Mouse (Mus musculus): ENCODE results near the gene Alkbh2. TPM values are rescaled to one million over a fixed set of nuclear protein-coding genes. Genes with fewer than 3 reads are reported as not detected.

Alkbh2 gene
- polyA plus RNA-seq, 1 experiment = 9.6 TPM

- H3K4me1 ChIP-seq (ENCODE audit: control insufficient read depth, insufficient read depth, low read length) = 0 out of 2 replicates have a peak, but pooled peaks cover 3% of the 10 kb centered on the region
- no peak overlapping the region for H3K4me3 ChIP-seq (ENCODE audit: insufficient read depth, low read depth, low read length)
- DNase-seq = peak; percentile 77
- TF ChIP-seq CTCF (conservative IDR thresholded peaks at IDR 0.05; ENCODE audit: insufficient read depth, insufficient read length, low read depth, low read length) (0 out of 2 replicates have a peak, but pooled peaks have one; percentile 0), POLR2A (IDR thresholded peaks at IDR 0.05; ENCODE audit: low read depth, low read length) (no peak)
- H3K36me3 ChIP-seq (ENCODE audit: control insufficient read depth, insufficient read depth, low read length) = no peaks in the 10 kb centered on the region
- 43% methylated on average over 9 of the region's 9 CpGs for WGBS
- H3K27ac ChIP-seq (ENCODE audit: insufficient read depth, low read depth, low read length) = peak overlapping the region; percentile 54
- no peaks in the 10 kb centered on the region for H3K27me3 ChIP-seq (replicated peaks; ENCODE audit: control insufficient read depth, insufficient read depth, low read length)
Observed at GRCm38 (mm10) chr5:114155168-114155933, 27.3 kb upstream of the Alkbh2 start.

- Histone ChIP-seq H3K27me3 (replicated peaks; ENCODE audit: control insufficient read depth, insufficient read depth, low read length) (no peaks in the 10 kb centered on the region), H3K4me1 (ENCODE audit: control insufficient read depth, insufficient read depth, low read length) (0 out of 2 replicates have a peak, but pooled peaks cover 3% of the 10 kb centered on the region), H3K27ac (ENCODE audit: insufficient read depth, low read depth, low read length) (peak overlapping the region; percentile 47), H3K4me3 (ENCODE audit: insufficient read depth, low read depth, low read length) (no peak overlapping the region), H3K36me3 (ENCODE audit: control insufficient read depth, insufficient read depth, low read length) (no peaks in the 10 kb centered on the region)
- no peak for DNase-seq
- WGBS = 67% methylated on average over 5 of the region's 5 CpGs
- TF ChIP-seq POLR2A (IDR thresholded peaks at IDR 0.05; ENCODE audit: low read depth, low read length) = no peak
- no peak for TF ChIP-seq CTCF (conservative IDR thresholded peaks at IDR 0.05; ENCODE audit: insufficient read depth, insufficient read length, low read depth, low read length)
Observed at GRCm38 (mm10) chr5:114154765-114155164, 26.7 kb upstream of the Alkbh2 start.

GRCm38 (mm10) chr5:114153490-114153889 is 25.5 kb upstream of the Alkbh2 start:
- H3K27ac ChIP-seq (ENCODE audit: insufficient read depth, low read depth, low read length) = peak overlapping the region; percentile 42; the same call in 1 of the 2 replicates
- H3K4me1 ChIP-seq (ENCODE audit: control insufficient read depth, insufficient read depth, low read length) = 0 out of 2 replicates have a peak, but pooled peaks cover 3% of the 10 kb centered on the region
- H3K36me3 ChIP-seq (ENCODE audit: control insufficient read depth, insufficient read depth, low read length) = no peaks in the 10 kb centered on the region
- 13% methylated on average over 12 of the region's 12 CpGs for WGBS
- H3K27me3 ChIP-seq (replicated peaks; ENCODE audit: control insufficient read depth, insufficient read depth, low read length) = no peaks in the 10 kb centered on the region
- H3K4me3 ChIP-seq (ENCODE audit: insufficient read depth, low read depth, low read length) = peak overlapping the region; percentile 5; the same call in 1 of the 2 replicates
- TF ChIP-seq POLR2A (IDR thresholded peaks at IDR 0.05; ENCODE audit: low read depth, low read length) = no peak
- peak; percentile 46 for TF ChIP-seq CTCF (conservative IDR thresholded peaks at IDR 0.05; ENCODE audit: insufficient read depth, insufficient read length, low read depth, low read length)
- peak; percentile 49 for DNase-seq

- Histone ChIP-seq H3K27ac (ENCODE audit: insufficient read depth, low read depth, low read length) (peak overlapping the region; percentile 94), H3K4me1 (ENCODE audit: control insufficient read depth, insufficient read depth, low read length) (0 out of 2 replicates have a peak, but pooled peaks cover 3% of the 10 kb centered on the region), H3K36me3 (ENCODE audit: control insufficient read depth, insufficient read depth, low read length) (no peaks in the 10 kb centered on the region), H3K27me3 (replicated peaks; ENCODE audit: control insufficient read depth, insufficient read depth, low read length) (no peaks in the 10 kb centered on the region), H3K4me3 (ENCODE audit: insufficient read depth, low read depth, low read length) (no peak overlapping the region)
- peak; percentile 48 for DNase-seq
- WGBS = 58% methylated on average over 12 of the region's 12 CpGs
- TF ChIP-seq POLR2A (IDR thresholded peaks at IDR 0.05; ENCODE audit: low read depth, low read length) (no peak), CTCF (conservative IDR thresholded peaks at IDR 0.05; ENCODE audit: insufficient read depth, insufficient read length, low read depth, low read length) (no peak)
Observed at GRCm38 (mm10) chr5:114152359-114153092, 24.5 kb upstream of the Alkbh2 start.

- Histone ChIP-seq H3K4me3 (ENCODE audit: insufficient read depth, low read depth, low read length) (peak overlapping the region; percentile 42), H3K27me3 (replicated peaks; ENCODE audit: control insufficient read depth, insufficient read depth, low read length) (no peaks in the 10 kb centered on the region), H3K36me3 (ENCODE audit: control insufficient read depth, insufficient read depth, low read length) (no peaks in the 10 kb centered on the region), H3K27ac (ENCODE audit: insufficient read depth, low read depth, low read length) (peak overlapping the region; percentile 80), H3K4me1 (ENCODE audit: control insufficient read depth, insufficient read depth, low read length) (peaks cover 5% of the 10 kb centered on the region; the same call in 1 of the 2 replicates)
- WGBS = 75% methylated on average over 14 of the region's 14 CpGs
- peak; percentile 29 for DNase-seq
- TF ChIP-seq CTCF (conservative IDR thresholded peaks at IDR 0.05; ENCODE audit: insufficient read depth, insufficient read length, low read depth, low read length) (no peak), POLR2A (IDR thresholded peaks at IDR 0.05; ENCODE audit: low read depth, low read length) (no peak)
Observed at GRCm38 (mm10) chr5:114147043-114147972, 19.3 kb upstream of the Alkbh2 start.

GRCm38 (mm10) chr5:114146028-114146888 is 18.2 kb upstream of the Alkbh2 start, which contains the start of gene Acacb:
TSS of gene Acacb (plus strand) at chr5:114146535.
- Histone ChIP-seq H3K27me3 (replicated peaks; ENCODE audit: control insufficient read depth, insufficient read depth, low read length) (no peaks in the 10 kb centered on the region), H3K4me1 (ENCODE audit: control insufficient read depth, insufficient read depth, low read length) (peaks cover 5% of the 10 kb centered on the region; the same call in 1 of the 2 replicates), H3K27ac (ENCODE audit: insufficient read depth, low read depth, low read length) (peak within 1 kb of the TSS; percentile 80), H3K36me3 (ENCODE audit: control insufficient read depth, insufficient read depth, low read length) (no peaks in the 10 kb centered on the region), H3K4me3 (ENCODE audit: insufficient read depth, low read depth, low read length) (peak within 1 kb of the TSS; percentile 42)
- WGBS = 28% methylated on average over 19 of the region's 19 CpGs
- DNase-seq = peak; percentile 72
- no peak for TF ChIP-seq POLR2A (IDR thresholded peaks at IDR 0.05; ENCODE audit: low read depth, low read length)
- no peak for TF ChIP-seq CTCF (conservative IDR thresholded peaks at IDR 0.05; ENCODE audit: insufficient read depth, insufficient read length, low read depth, low read length)
